Comparison of ENCODE assay signal across 25 mouse cellular contexts in the genomic region with DNA sequence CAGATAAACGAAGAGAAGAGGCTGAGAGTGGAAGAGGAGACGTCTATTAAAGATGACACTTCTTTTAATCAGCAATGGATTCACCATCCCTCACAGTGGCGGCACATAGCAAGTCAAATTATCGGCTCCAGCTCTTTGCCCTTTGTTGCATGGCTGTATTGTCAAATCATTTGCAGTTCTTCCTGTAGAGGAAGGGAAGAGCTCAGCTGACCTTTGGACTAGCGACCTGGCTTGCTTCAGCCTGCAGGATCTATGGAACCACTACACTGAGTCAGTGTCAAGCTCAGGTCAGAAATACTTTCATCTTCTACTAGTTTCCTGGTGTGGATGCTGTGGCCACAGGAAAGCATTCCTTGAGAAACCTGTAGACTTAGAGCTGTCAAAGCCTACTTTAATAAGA.
"Had no signal": no experiment of that assay in that cellular context is flagged by ENCODE, and none has a peak within 500 bp of the region (broad histone marks: within the 10 kb centered on the region; RNA-seq: fewer than 3 reads in every experiment).

No protein-coding gene starts in this region.

- ATAC-seq: hindbrain, embryonic 16.5 days; inflammation-experienced regulatory T-cells, adult 6 months had no signal

- H3K36me3 ChIP-seq: heart, embryonic 10.5 days; heart, embryonic 12.5 days; hindbrain, embryonic 10.5 days; hindbrain, embryonic 12.5 days; limb, embryonic 10.5 days; limb, embryonic 12.5 days; liver, embryonic 13.5 days had no signal

- H3K9ac ChIP-seq: heart, embryonic 12.5 days; hindbrain, embryonic 12.5 days; hindbrain, embryonic 14.5 days; limb, embryonic 12.5 days; liver, embryonic 13.5 days had no signal

- H3K4me2 ChIP-seq: heart, embryonic 12.5 days; hindbrain, embryonic 12.5 days; hindbrain, embryonic 14.5 days; limb, embryonic 12.5 days; liver, embryonic 13.5 days had no signal

- H3K4me3 ChIP-seq: gastrocnemius, adult 2 months; heart, embryonic 10.5 days; heart, embryonic 12.5 days; hindbrain, embryonic 10.5 days; hindbrain, embryonic 12.5 days; layer of hippocampus, adult 2 months; left cerebral cortex, adult 2 months; limb, embryonic 10.5 days; limb, embryonic 12.5 days; liver, embryonic 13.5 days had no signal

- H3K4me1 ChIP-seq: heart, embryonic 10.5 days; heart, embryonic 12.5 days; hindbrain, embryonic 10.5 days; hindbrain, embryonic 12.5 days; limb, embryonic 10.5 days; limb, embryonic 12.5 days; liver, embryonic 13.5 days had no signal

- DNase-seq: gastrocnemius, adult 2 months; gastrocnemius, postnatal 10 days; gastrocnemius, postnatal 25 days; heart, adult 18-20 months; heart, postnatal 10 days; heart, postnatal 4 days; kidney, adult 11 months; kidney, adult 2 months; kidney, adult 9 months; kidney, postnatal 10 days; kidney, postnatal 25 days; kidney, postnatal 4 days; liver; liver, embryonic 13.5 days had no signal

- H3K27ac ChIP-seq: gastrocnemius, adult 2 months; heart, embryonic 10.5 days; hindbrain, embryonic 10.5 days; hindbrain, embryonic 12.5 days; hindbrain, embryonic 14.5 days; layer of hippocampus, adult 2 months; left cerebral cortex, adult 2 months; limb, embryonic 10.5 days; limb, embryonic 12.5 days; liver, embryonic 13.5 days had no signal

- H3K27me3 ChIP-seq: heart, embryonic 12.5 days; hindbrain, embryonic 12.5 days; limb, embryonic 12.5 days; liver, embryonic 13.5 days had no signal

- H3K9me3 ChIP-seq: heart, embryonic 10.5 days; heart, embryonic 12.5 days; hindbrain, embryonic 10.5 days; hindbrain, embryonic 12.5 days; limb, embryonic 10.5 days; limb, embryonic 12.5 days; liver, embryonic 13.5 days had no signal
